Mouse (Mus musculus) heart, embryonic 11.5 days (tissue): ENCODE measurements around the gene Fabp1. TPM values are rescaled to one million over a fixed set of nuclear protein-coding genes. Genes with fewer than 3 reads are reported as not detected.

Source experiments
- ATAC-seq: fragments of 200-750 bp; cut with Nextera tagmentation; replicated peaks from 2 replicates; pipeline ENCODE4 v1.8.0; 2017; ENCODE audit warnings: moderate library complexity; ENCODE audit not compliant: insufficient number of reproducible peaks, low FRiP score, low TSS enrichment
- H3K27ac ChIP-seq: fragments of 300-500 bp; sonication (generic); 2 replicates; pipeline ENCODE4 v1.5.1; 2014; ENCODE audit warnings: mild to moderate bottlenecking, low read depth, low read length
- H3K27me3 ChIP-seq: fragments of 300-500 bp; sonication (generic); 2 replicates; pipeline ENCODE4 v1.6.1; 2014; ENCODE audit warnings: mild to moderate bottlenecking, low read length, mixed read lengths; ENCODE audit not compliant: control insufficient read depth, insufficient read depth
- H3K36me3 ChIP-seq: fragments of 300-500 bp; sonication (generic); 2 replicates; pipeline ENCODE4 v1.6.1; 2014; ENCODE audit warnings: mild to moderate bottlenecking, low read length, moderate library complexity, mixed read lengths; ENCODE audit not compliant: control insufficient read depth, insufficient read depth
- H3K4me1 ChIP-seq: fragments of 300-500 bp; sonication (generic); 2 replicates; pipeline ENCODE4 v1.6.1; 2014; ENCODE audit warnings: low read length; ENCODE audit not compliant: control insufficient read depth, insufficient read depth
- H3K4me2 ChIP-seq: fragments of 300-500 bp; sonication (generic); 2 replicates; pipeline ENCODE4 v1.6.1; 2014; ENCODE audit warnings: mild to moderate bottlenecking, moderate library complexity
- H3K4me3 ChIP-seq: fragments of 300-500 bp; sonication (generic); 2 replicates; pipeline ENCODE4 v1.5.1; 2014; ENCODE audit warnings: low read depth, low read length
- H3K9ac ChIP-seq: fragments of 300-500 bp; sonication (generic); 2 replicates; pipeline ENCODE4 v1.6.1; 2014; ENCODE audit warnings: mild to moderate bottlenecking, low read depth, low read length, moderate library complexity
- H3K9me3 ChIP-seq: fragments of 300-500 bp; sonication (generic); replicated peaks from 2 replicates; pipeline ENCODE4 v1.6.1; 2016; ENCODE audit warnings: low read length; ENCODE audit not compliant: control insufficient read depth
- WGBS: fragments of 180-500 bp; shearing (Covaris S2); extraction: QIAGEN DNeasy Blood & Tissue Kit; methylation state at CpG from one replicate; pipeline ENCODE4 v1.1.7; 2014; ENCODE audit not compliant: insufficient replicate concordance; 5-methylcytosine and 5-hydroxymethylcytosine counted together
- polyA plus RNA-seq: library from polyadenylated mRNA; unstranded; fragments of >200 nt; fragmentation: Nextera tagmentation; extraction: Ambion mirVana; gene quantifications from 2 replicates; pipeline ENCODE4 v1.2.1, GENCODE M21; 2014

The Fabp1 gene
- 1.4 TPM in 1 of 2 replicates, not detected in the other for polyA plus RNA-seq

DNA sequence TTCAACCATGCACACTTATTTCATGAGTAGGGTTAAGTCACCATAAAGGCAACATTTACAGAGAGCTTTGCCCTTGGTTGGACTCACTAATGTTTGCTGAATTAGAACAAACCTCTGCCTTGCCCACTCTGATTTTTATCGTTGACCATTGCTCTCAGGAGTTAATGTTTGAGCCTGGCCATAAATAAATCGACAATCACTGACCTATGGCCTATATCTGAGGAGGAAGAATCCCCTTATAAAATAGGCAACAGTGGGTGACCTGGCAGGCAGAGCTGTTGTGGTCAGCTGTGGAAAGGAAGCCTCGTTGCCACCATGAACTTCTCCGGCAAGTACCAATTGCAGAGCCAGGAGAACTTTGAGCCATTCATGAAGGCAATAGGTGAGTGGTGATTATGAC, at the start of gene Fabp1:
Gene Fabp1 (plus strand): TSS at position 216 of the 400 bp plus-strand sequence.
- H3K27ac ChIP-seq, result no peak within 1 kb of the TSS
- H3K4me1 ChIP-seq, result peaks cover 13% of the 10 kb centered on the region
- 78% methylated on average over 4 of the region's 4 CpGs for WGBS
- no peak within 1 kb of the TSS for H3K4me3 ChIP-seq
- H3K9ac ChIP-seq, result no peak within 1 kb of the TSS
- H3K36me3 ChIP-seq, result no peaks in the 10 kb centered on the region
- no peak for ATAC-seq
- no peak within 1 kb of the TSS for H3K4me2 ChIP-seq
- no peaks in the 10 kb centered on the region for H3K9me3 ChIP-seq
- no peaks in the 10 kb centered on the region for H3K27me3 ChIP-seq

DNA sequence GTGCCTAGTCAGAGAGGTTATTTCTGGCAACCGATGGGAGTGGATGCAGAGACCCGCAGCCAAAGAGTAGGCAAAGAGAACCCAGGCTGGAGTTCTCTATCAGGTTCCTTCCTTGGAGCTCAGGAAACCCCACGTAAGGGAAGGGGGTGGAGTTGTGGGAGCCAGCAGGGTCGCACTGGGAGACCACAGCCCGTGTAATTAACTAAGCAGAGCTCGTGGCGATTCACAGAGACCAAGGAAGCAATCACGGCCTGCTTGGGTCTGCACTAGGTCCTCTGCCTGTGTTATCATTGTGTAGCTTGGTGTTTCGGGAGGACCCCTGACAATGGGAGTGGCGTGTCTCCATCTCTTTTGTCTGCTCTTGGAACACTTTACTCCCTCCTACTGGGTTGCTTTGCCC, 48.5 kb upstream of the Fabp1 start:
- Histone ChIP-seq H3K4me2 (no peak overlapping the region), H3K9me3 (no peaks in the 10 kb centered on the region), H3K27ac (no peak overlapping the region), H3K9ac (no peak overlapping the region), H3K27me3 (no peaks in the 10 kb centered on the region), H3K36me3 (no peaks in the 10 kb centered on the region), H3K4me1 (no peaks in the 10 kb centered on the region), H3K4me3 (no peak overlapping the region)
- ATAC-seq, result no peak
- WGBS, result 37% methylated on average over 10 of the region's 10 CpGs

DNA sequence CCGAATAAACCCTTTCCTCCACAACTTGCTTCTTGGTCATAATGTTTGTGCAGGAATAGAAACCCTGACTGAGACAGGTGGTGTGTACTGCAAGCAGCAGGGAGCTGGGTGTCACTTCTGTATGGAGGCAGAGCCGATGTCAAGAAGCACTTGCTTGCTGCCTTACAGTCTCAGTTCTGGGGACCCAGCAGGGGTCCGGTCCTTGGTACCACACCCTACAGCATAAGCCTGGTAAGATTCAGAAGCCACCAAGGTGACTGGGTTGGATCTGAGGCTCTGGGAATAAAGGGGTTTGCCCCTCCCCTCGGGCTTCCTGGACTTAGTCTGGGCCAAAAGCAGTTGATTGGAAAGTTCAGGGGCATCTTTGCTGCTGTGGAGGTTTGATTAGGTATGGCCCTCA, 46.1 kb upstream of the Fabp1 start:
- no peak overlapping the region for H3K27ac ChIP-seq
- no peak overlapping the region for H3K4me3 ChIP-seq
- WGBS, result 70% methylated on average over 4 of the region's 4 CpGs
- H3K4me1 ChIP-seq, result no peaks in the 10 kb centered on the region
- no peaks in the 10 kb centered on the region for H3K36me3 ChIP-seq
- no peaks in the 10 kb centered on the region for H3K27me3 ChIP-seq
- H3K9ac ChIP-seq, result no peak overlapping the region
- no peak overlapping the region for H3K4me2 ChIP-seq
- no peak for ATAC-seq
- no peaks in the 10 kb centered on the region for H3K9me3 ChIP-seq

DNA sequence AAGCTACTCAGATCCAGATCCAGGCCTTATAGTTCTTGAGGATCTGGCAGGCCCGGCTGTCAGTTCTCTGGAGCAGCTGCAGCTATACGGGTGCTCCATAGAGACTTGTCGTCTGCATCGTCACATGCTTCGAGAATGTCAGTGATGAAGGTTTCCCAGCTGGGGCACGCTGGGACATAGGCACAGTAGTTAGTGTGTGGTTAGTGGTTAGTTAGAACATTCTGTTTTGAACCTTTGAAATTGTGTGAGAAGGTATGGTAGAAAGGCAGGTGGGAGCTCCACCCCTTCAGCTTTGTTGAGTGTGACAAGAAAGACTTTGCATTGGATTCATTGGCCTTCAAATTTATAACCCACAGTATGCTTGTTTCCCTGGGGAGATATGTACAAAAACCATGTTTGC, 44.8 kb upstream of the Fabp1 start:
- Histone ChIP-seq H3K27me3 (no peaks in the 10 kb centered on the region), H3K4me3 (no peak overlapping the region), H3K36me3 (no peaks in the 10 kb centered on the region), H3K27ac (no peak overlapping the region), H3K9me3 (no peaks in the 10 kb centered on the region), H3K4me1 (no peaks in the 10 kb centered on the region), H3K9ac (no peak overlapping the region), H3K4me2 (no peak overlapping the region)
- 75% methylated on average over 6 of the region's 6 CpGs for WGBS
- ATAC-seq, result no peak

DNA sequence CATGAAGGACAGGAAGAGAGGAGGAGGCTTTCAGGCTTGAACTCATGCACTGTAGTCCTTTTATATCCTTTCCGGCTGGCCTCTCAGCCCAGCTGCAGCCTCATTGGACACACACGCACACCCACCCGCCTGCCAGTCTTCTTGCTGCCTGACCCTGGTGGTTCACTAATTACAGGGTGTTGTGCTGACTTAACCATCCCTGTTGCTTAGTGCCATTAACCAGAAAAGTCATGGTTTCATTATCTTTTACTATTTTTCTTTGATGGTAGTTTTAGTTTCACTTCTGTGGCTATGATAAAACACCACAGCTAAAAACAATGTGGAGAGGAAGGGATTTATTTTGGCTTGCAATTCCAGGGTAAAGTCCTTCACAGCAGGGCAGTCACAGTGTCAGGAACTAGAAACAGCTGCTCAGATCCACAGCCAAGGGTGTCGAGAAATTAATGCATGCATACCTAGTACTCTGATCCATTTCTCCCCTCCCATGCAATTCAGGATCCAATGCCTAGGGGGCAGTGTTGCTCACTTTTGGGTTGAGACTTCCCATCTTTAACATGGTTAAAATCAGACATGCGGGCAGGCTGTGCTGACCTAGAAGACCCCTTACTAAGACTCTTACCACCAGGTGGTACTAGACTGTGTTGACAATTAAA, 42.8 kb upstream of the Fabp1 start:
- H3K27ac ChIP-seq, result no peak overlapping the region
- no peak overlapping the region for H3K9ac ChIP-seq
- no peak overlapping the region for H3K4me2 ChIP-seq
- no peaks in the 10 kb centered on the region for H3K27me3 ChIP-seq
- no peak overlapping the region for H3K4me3 ChIP-seq
- no peaks in the 10 kb centered on the region for H3K4me1 ChIP-seq
- H3K36me3 ChIP-seq, result no peaks in the 10 kb centered on the region
- H3K9me3 ChIP-seq, result no peaks in the 10 kb centered on the region
- 74% methylated on average over 5 of the region's 5 CpGs for WGBS
- ATAC-seq, result no peak

DNA sequence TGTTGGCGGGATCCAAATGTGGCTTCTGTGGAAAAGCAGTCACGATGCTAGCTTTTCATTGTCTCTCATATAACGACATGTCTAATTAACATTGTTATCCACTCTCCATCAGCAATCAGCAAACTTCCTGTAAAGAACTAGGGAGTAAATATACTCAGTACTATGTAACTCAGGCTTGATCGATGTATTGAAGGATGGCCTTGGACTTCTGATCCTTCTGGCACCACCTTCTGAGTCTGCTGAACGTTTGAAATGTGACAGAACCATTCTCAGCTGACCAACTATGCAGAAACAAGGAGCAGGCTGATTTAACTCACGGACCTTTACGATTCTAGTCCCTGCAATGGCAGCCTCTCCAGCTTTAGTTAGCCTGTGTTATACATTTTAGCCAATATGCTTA, 38.3 kb upstream of the Fabp1 start:
- no peak overlapping the region for H3K9ac ChIP-seq
- H3K4me1 ChIP-seq, result peaks cover 4% of the 10 kb centered on the region; the same call in 1 of the 2 replicates
- no peaks in the 10 kb centered on the region for H3K27me3 ChIP-seq
- H3K36me3 ChIP-seq, result no peaks in the 10 kb centered on the region
- ATAC-seq, result no peak
- H3K4me2 ChIP-seq, result no peak overlapping the region
- WGBS, result 70% methylated on average over 7 of the region's 7 CpGs
- no peak overlapping the region for H3K27ac ChIP-seq
- no peak overlapping the region for H3K4me3 ChIP-seq
- H3K9me3 ChIP-seq, result no peaks in the 10 kb centered on the region

DNA sequence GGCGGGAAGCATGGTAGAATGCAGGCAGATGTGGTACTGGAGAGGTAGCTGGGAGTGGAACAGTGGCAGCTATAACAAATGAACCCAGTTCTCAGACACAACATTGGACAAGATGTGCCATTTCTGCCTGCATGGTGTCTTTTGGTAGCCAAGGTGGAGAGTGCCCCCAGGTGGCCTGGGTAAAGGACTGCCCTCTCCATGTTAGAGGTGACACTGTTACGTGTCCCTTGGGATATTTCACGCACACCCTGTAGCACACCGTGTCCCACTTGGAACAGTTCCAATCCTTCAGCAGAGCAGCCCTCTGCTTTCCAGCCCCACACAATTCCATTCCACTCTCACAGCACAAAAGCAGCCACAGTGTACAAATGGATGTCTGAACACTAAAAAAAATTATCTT, 37.4 kb upstream of the Fabp1 start:
- H3K27ac ChIP-seq, result no peak overlapping the region
- WGBS, result 60% methylated on average over 4 of the region's 4 CpGs
- ATAC-seq, result no peak; the same call in 1 of the 2 replicates
- H3K36me3 ChIP-seq, result no peaks in the 10 kb centered on the region
- H3K9me3 ChIP-seq, result no peaks in the 10 kb centered on the region
- no peak overlapping the region for H3K9ac ChIP-seq
- H3K27me3 ChIP-seq, result no peaks in the 10 kb centered on the region
- no peak overlapping the region for H3K4me3 ChIP-seq
- no peak overlapping the region for H3K4me2 ChIP-seq
- H3K4me1 ChIP-seq, result peaks cover 4% of the 10 kb centered on the region; the same call in 1 of the 2 replicates

DNA sequence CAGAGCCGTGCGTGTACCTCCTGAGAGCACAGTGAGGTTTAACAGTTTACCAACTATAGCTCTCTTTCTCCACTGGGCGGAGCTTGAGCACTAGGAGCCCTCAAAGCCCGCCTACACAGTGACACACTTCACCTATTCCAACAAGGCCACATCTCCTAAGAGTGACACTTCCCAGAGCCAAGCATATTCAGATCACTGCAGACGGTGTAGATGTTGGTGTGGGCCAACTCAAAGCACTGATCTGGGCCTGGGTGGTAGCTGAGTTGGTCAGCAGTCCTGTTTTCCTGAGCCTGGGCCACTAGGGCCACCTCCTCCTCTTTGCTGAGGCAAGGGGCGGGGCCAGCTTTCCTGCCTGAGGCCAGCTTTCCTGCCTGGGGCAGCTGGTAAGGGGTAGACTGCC, 35.2 kb upstream of the Fabp1 start:
- Histone ChIP-seq H3K36me3 (no peaks in the 10 kb centered on the region), H3K4me1 (peaks cover 4% of the 10 kb centered on the region; the same call in 1 of the 2 replicates), H3K4me2 (no peak overlapping the region), H3K27ac (no peak overlapping the region), H3K27me3 (no peaks in the 10 kb centered on the region), H3K4me3 (no peak overlapping the region), H3K9me3 (no peaks in the 10 kb centered on the region), H3K9ac (0 out of 2 replicates have a peak overlapping the region, but pooled peaks have one; percentile 10)
- WGBS, result 28% methylated on average over 6 of the region's 6 CpGs
- 0 out of 2 replicates have a peak, but pooled peaks have one; percentile 35 for ATAC-seq

DNA sequence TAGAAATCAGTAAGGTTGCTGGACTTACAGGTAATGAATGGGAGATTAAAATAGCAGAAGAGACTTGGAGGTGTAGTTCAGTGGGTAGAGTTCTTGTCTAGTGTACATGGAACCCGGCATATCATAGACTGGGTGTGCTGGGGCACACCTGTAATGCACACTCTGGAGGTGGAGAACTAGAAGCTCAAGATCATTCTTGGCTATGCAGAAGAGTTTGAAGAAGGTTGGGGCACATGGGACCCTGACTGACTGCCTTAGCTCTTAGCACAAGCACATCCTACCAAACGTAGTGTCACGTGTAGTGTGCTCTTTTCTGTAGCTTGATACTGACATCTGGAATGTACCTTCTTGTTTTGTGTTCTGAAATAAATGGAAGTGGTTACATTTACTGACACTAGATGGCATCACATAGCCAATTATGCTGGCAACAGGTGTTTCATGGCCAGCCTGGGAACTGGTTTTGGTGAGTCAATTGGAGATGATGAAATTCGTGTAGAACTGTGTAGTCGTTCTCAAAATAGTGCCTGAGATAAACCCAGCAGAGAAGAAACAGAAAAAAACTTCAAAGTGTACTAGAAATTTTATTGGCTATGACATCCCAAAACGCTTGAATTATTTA, 33.0 kb upstream of the Fabp1 start:
- Histone ChIP-seq H3K27ac (no peak overlapping the region), H3K27me3 (no peaks in the 10 kb centered on the region), H3K4me2 (no peak overlapping the region), H3K4me3 (no peak overlapping the region), H3K9ac (no peak overlapping the region), H3K36me3 (no peaks in the 10 kb centered on the region), H3K9me3 (no peaks in the 10 kb centered on the region), H3K4me1 (peaks cover 4% of the 10 kb centered on the region; the same call in 1 of the 2 replicates)
- no peak for ATAC-seq
- 32% methylated on average over 6 of the region's 6 CpGs for WGBS
